Mouse (Mus musculus): ENCODE data around the gene Slc44a4. TPM values are rescaled to one million over a fixed set of nuclear protein-coding genes. Genes with fewer than 3 reads are reported as not detected.
"Not testable (repeated sequence)": the region's sequence is repeated elsewhere in the genome, so short reads cannot be mapped to it uniquely, and the experiment has no call there.

Gene Slc44a4
- polyA plus RNA-seq, 1 experiment from 2014 or later = 3.5 TPM

DNA sequence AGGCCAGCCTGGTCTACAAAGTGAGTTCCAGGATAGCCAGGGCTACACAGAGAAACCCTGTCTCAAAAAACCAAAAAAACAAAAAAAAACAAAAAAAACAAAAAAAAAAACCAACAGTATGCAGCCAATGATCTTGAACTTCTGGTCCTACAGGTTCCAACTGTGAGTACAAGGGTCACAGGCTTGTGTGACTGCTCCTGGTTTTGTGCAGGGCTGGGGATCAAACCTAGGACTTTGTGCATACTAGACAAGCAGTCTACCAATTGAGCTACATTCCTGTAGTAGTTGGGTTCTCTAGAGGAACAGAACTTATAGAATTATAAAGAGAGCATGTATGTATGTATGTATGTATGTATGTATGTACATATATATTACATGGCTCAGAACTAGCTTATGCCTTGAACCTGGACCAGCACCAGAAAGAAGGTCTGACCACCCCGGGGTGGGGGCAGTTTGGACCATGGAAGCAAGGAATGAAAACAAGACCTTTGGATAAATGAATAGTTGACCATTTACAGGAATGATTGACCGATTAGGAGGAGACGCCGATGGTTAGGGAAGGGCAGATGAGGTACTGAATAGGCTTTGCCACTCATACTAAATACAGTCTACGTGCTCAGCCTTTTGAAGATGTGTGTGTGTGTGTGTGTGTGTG lies 32.3 kb downstream of the Slc44a4 start:
- no peak overlapping the region for H3K4me2 ChIP-seq (ENCODE audit: low read depth, low read length)
- DNase-seq = no peak
- no peaks in the 10 kb centered on the region for H3K9me3 ChIP-seq (ENCODE audit: low read length)
- no peak overlapping the region for H3K27ac ChIP-seq (ENCODE audit: low read depth)
- H3K27me3 ChIP-seq (ENCODE audit: insufficient read depth, low read length) = no peaks in the 10 kb centered on the region
- 68% methylated on average over 5 of the region's 5 CpGs for WGBS (ENCODE audit: insufficient replicate concordance)
- peaks cover 5% of the 10 kb centered on the region; the same call in 1 of the 2 replicates for H3K36me3 ChIP-seq (replicated peaks; ENCODE audit: insufficient read depth, low read length)
- no peak overlapping the region for H3K4me3 ChIP-seq (ENCODE audit: low read depth, low read length)
- peaks cover 9% of the 10 kb centered on the region for H3K4me1 ChIP-seq (ENCODE audit: insufficient read depth)
- ATAC-seq = peak; percentile 16; the same call in 1 of the 2 replicates
- H3K9ac ChIP-seq (replicated peaks) = no peak overlapping the region
- no peak for TF ChIP-seq CTCF (IDR thresholded peaks at IDR 0.05; ENCODE audit: low read depth)
- no peak for TF ChIP-seq EP300 (IDR thresholded peaks at IDR 0.05; ENCODE audit: low read depth)

DNA sequence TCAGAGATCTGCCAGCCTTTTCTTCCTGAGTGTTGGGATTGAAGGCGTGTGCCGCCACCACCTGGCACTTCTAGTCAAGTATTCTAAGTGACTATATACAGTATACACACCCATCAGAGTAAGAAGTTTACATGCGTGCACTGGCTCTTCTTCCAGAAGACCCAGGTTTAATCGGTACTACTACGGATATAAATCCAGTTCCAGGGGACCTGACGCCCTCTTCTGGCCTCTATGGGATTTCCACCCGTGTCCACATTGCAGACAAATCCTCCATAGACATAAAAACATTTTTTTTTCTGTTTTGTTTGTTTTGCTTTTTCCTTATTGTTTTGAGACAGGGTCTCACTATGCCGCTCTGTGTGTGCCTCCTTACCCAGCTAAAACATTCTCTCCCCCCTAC lies 33.3 kb downstream of the Slc44a4 start:
- peak; percentile 62 for DNase-seq

DNA sequence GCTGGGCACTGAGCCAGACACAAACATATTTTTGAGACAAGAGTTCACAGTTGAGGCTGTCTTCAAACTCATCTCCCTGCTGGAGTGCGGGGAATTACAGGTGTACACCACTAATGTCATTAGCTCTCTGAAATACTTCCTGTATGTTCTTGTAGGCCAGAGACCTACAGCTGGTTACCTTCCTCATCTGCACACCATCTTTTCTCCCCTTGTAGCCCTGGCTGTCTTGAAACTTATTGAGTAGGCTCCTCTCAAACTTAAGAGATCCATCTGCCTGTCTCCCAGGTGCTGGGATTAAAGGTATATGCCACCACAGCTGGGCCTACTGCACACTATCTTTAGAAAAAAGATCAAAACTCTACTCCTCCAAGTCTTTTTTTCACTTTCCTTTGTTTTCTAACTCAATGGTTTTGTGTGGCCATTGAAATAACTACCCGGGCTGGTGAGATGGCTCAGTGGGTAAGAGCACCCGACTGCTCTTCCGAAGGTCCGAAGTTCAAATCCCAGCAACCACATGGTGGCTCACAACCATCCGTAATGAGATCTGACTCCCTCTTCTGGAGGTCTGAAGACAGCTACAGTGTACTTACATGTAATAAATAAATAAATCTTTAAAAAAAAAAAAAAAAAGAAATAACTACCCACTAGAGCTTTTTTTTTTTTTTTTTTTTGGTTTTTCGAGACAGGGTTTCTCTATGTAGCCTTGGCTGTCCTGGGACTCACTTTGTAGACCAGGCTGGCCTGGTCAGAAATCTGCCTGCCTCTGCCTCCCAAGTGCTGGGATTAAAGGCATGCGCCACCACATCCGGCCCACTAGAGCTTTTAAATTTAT lies 34.7 kb downstream of the Slc44a4 start:
- 59% methylated on average over 8 of the region's 9 CpGs for WGBS (ENCODE audit: insufficient replicate concordance)
- H3K4me3 ChIP-seq (ENCODE audit: low read depth, low read length); H3K9me3 ChIP-seq (ENCODE audit: low read length); H3K27me3 ChIP-seq (ENCODE audit: insufficient read depth, low read length); H3K4me2 ChIP-seq (ENCODE audit: low read depth, low read length); DNase-seq; H3K4me1 ChIP-seq (ENCODE audit: insufficient read depth); H3K36me3 ChIP-seq (replicated peaks; ENCODE audit: insufficient read depth, low read length); ATAC-seq; H3K9ac ChIP-seq (replicated peaks): not testable (repeated sequence)
- H3K27ac ChIP-seq (ENCODE audit: low read depth) = 0 out of 2 replicates have a peak overlapping the region, but pooled peaks have one; percentile 37

More for the DNA sequence above, 33.3 kb downstream of the Slc44a4 start:
- no peaks in the 10 kb centered on the region for H3K27me3 ChIP-seq (ENCODE audit: insufficient read depth, low read length)
- no peak overlapping the region for H3K4me2 ChIP-seq (ENCODE audit: low read depth, low read length)
- H3K4me1 ChIP-seq (ENCODE audit: insufficient read depth) = peaks cover 8% of the 10 kb centered on the region
- no peak overlapping the region for H3K27ac ChIP-seq (ENCODE audit: low read depth)
- H3K4me3 ChIP-seq (ENCODE audit: low read depth, low read length) = no peak overlapping the region
- TF ChIP-seq EP300 (IDR thresholded peaks at IDR 0.05; ENCODE audit: low read depth) = no peak
- TF ChIP-seq CTCF (IDR thresholded peaks at IDR 0.05; ENCODE audit: low read depth) = peak; percentile 71
- no peaks in the 10 kb centered on the region for H3K9me3 ChIP-seq (ENCODE audit: low read length)
- peak; percentile 8; the same call in 1 of the 2 replicates for ATAC-seq
- 24% methylated on average over 8 of the region's 8 CpGs for WGBS (ENCODE audit: insufficient replicate concordance)
- H3K9ac ChIP-seq (replicated peaks) = no peak overlapping the region
- peaks cover 5% of the 10 kb centered on the region; the same call in 1 of the 2 replicates for H3K36me3 ChIP-seq (replicated peaks; ENCODE audit: insufficient read depth, low read length)

DNA sequence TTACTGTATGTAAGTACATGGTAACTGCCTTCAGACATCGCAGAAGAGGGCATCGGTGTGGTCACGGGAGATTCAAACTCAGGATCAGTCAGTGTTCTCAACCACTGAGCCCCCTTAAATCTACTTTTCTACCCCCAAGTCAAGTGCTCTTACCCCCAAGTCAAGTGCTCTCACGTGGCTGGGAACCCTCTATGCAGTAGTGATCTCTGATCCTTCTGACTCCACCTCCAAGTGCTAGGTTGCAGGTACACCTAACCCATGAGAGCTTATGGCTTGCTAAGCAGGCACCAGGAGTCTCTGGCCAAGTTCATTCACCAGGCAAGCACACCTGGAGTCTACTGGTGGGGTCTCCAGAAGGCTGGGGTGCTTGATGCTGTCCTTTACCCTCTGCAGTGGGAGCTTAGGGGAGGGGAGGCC lies 35.3 kb downstream of the Slc44a4 start:
- H3K27me3 ChIP-seq (ENCODE audit: insufficient read depth, low read length) = no peaks in the 10 kb centered on the region
- TF ChIP-seq CTCF (IDR thresholded peaks at IDR 0.05; ENCODE audit: low read depth) = no peak
- WGBS (ENCODE audit: insufficient replicate concordance) = 47% methylated on average over 4 of the region's 4 CpGs
- no peak overlapping the region for H3K4me3 ChIP-seq (ENCODE audit: low read depth, low read length)
- H3K4me1 ChIP-seq (ENCODE audit: insufficient read depth) = peaks cover 8% of the 10 kb centered on the region
- peaks cover 5% of the 10 kb centered on the region; the same call in 1 of the 2 replicates for H3K36me3 ChIP-seq (replicated peaks; ENCODE audit: insufficient read depth, low read length)
- ATAC-seq = no peak
- no peaks in the 10 kb centered on the region for H3K9me3 ChIP-seq (ENCODE audit: low read length)
- H3K9ac ChIP-seq (replicated peaks) = no peak overlapping the region
- DNase-seq = no peak
- no peak overlapping the region for H3K4me2 ChIP-seq (ENCODE audit: low read depth, low read length)
- 0 out of 2 replicates have a peak overlapping the region, but pooled peaks have one; percentile 37 for H3K27ac ChIP-seq (ENCODE audit: low read depth)

DNA sequence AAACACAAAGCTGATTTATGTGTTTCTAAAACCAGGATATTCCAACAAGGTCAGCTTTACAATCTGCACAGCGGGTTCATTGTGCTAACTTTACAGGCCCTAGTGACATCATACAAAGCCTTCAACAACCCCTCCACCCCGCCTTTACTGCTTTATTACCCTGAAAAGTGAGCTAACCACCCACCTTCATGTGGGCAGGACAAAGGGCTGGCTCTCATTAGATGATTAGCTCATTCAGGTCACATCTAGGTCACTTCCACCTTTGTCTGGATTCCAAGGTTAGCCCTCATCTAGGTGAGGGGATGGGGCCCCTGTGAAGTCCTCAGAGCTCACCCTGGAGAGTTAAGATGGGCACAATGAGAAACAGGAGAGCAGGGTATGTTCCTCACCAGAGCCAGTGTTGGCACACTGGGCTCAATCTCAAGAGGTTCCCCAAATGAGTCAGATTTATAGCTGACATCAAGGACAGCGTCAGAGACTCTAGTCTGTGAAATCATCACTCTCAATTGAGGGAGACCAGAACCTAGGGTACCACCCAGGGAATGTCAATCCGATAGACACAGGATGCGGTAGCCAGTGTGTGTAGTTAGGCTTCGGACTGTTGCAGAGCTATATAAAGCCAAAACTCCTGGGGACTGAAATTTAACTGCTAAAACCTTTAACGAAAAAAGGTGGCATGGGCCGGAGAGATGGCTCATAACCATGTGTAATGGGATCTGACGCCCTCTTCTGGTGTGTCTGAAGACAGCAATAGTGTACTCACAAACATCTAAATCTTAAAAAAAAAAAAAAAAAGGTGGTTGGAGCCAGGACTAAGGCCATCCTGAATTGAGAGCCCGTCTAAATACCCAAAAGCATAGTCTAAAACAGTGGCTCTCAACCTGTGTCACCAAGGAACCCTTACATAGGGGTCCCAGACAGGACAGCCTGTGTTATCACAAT lies 36.5 kb downstream of the Slc44a4 start:
- H3K4me3 ChIP-seq (ENCODE audit: low read depth, low read length) = peak overlapping the region; percentile 93
- no peak for ATAC-seq

More for the DNA sequence above, 36.5 kb downstream of the Slc44a4 start:
- peaks cover 5% of the 10 kb centered on the region; the same call in 1 of the 2 replicates for H3K36me3 ChIP-seq (replicated peaks; ENCODE audit: insufficient read depth, low read length)
- peak overlapping the region; percentile 74 for H3K27ac ChIP-seq (ENCODE audit: low read depth)
- no peak for DNase-seq
- peaks cover 8% of the 10 kb centered on the region for H3K4me1 ChIP-seq (ENCODE audit: insufficient read depth)
- H3K9ac ChIP-seq (replicated peaks) = peak overlapping the region; percentile 87
- WGBS (ENCODE audit: insufficient replicate concordance) = 24% methylated on average over 10 of the region's 10 CpGs
- H3K27me3 ChIP-seq (ENCODE audit: insufficient read depth, low read length) = 0 out of 2 replicates have a peak, but pooled peaks cover under 1% of the 10 kb centered on the region
- H3K9me3 ChIP-seq (ENCODE audit: low read length) = no peaks in the 10 kb centered on the region
- TF ChIP-seq EP300 (IDR thresholded peaks at IDR 0.05; ENCODE audit: low read depth) = no peak
- peak; percentile 22; the same call in 1 of the 2 replicates for TF ChIP-seq CTCF (IDR thresholded peaks at IDR 0.05; ENCODE audit: low read depth)
- H3K4me2 ChIP-seq (ENCODE audit: low read depth, low read length) = peak overlapping the region; percentile 93

Measured in liver, postnatal 0 days (tissue).